Mouse (Mus musculus): ENCODE measurements at regions not wholly inside any gene's neighbourhood (a gene's known extent, or its start where the extent isn't known, plus 50 kb on each side); places are given as distances from the start of the nearest gene placed in this dataset.

GRCm38 (mm10) chr7:66547694-66548093 lies 120.4 kb upstream of the Aldh1a3 start:
- TF ChIP-seq CTCF (IDR thresholded peaks at IDR 0.05; ENCODE audit: insufficient read depth, low read length) = no peak
- no peak for TF ChIP-seq POLR2A (IDR thresholded peaks at IDR 0.05; ENCODE audit: borderline replicate concordance, extremely low read depth, low read depth, low read length)

All from lung, adult 2 months (tissue).